Mouse (Mus musculus) heart, adult 2 months (tissue): ENCODE results near the gene Tmem262.

Experiments used
- CTCF ChIP-seq: fragments of 200-600 bp; IDR thresholded peaks from 2 replicates; pipeline ENCODE4 v1.8.1; 2022; ENCODE audit warnings: antibody characterized with exemption, mild to moderate bottlenecking, moderate library complexity
- POLR2A ChIP-seq: fragments of 200-500 bp; IDR thresholded peaks from 2 replicates; pipeline ENCODE4 v1.6.1; 2011; ENCODE audit warnings: mild to moderate bottlenecking, low read depth, low read length, control low read depth; ENCODE audit not compliant: insufficient read depth

GRCm38 (mm10) chr19:6058513-6058912 is 21.3 kb upstream of the Tmem262 start:
- TF ChIP-seq CTCF (no peak), POLR2A (no peak)
